Mouse (Mus musculus): ENCODE data around the gene Hs6st3.

DNA sequence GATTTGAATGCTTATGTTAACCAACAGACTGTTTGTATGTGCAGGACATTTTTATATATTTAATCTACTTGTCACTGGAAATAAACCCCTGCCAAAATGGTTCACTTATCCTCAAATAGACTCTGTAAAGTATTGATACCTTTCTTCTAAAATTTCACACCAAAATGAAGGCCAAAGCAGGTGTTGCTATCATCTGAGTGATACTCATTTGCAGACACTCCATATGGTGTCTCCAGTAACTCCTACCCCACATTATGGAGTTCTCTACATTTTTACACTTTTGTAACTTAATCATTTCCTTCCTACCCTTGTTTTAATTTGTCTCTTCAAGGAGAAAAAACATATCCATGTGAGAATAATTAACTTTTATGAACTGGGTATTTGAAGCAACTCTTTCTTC lies 314.2 kb downstream of the Hs6st3 start:
- TF ChIP-seq USF2 (conservative IDR thresholded peaks at IDR 0.05; ENCODE audit: low read depth, low read length): no peak
- no peak for TF ChIP-seq POLR2A (IDR thresholded peaks at IDR 0.05; ENCODE audit: low read depth, low read length)
- no peak for TF ChIP-seq HCFC1 (IDR thresholded peaks at IDR 0.05; ENCODE audit: low read depth, low read length)
- TF ChIP-seq USF1 (IDR thresholded peaks at IDR 0.05; ENCODE audit: low read depth, low read length): no peak
- TF ChIP-seq NRF1 (IDR thresholded peaks at IDR 0.05; ENCODE audit: low read depth, low read length): no peak
- TF ChIP-seq ZNF384 (IDR thresholded peaks at IDR 0.05; ENCODE audit: low read depth, low read length): no peak
- TF ChIP-seq CTCF (conservative IDR thresholded peaks at IDR 0.05 in 1 of 2, IDR thresholded peaks at IDR 0.05 in 1 of 2; ENCODE audit: low read depth in 2 of 2, low read length in 2 of 2): no peak
- TF ChIP-seq SMC3 (IDR thresholded peaks at IDR 0.05; ENCODE audit: low read depth, low read length): no peak
- TF ChIP-seq POLR2AphosphoS2 (IDR thresholded peaks at IDR 0.05; ENCODE audit: low read depth, low read length): no peak
- no peak for TF ChIP-seq JUND (conservative IDR thresholded peaks at IDR 0.05; ENCODE audit: low read depth, low read length)
- TF ChIP-seq NELFE (IDR thresholded peaks at IDR 0.05; ENCODE audit: low read depth, low read length): no peak
- no peak for TF ChIP-seq ZKSCAN1 (IDR thresholded peaks at IDR 0.05; ENCODE audit: borderline replicate concordance, low read depth, low read length)
- no peak for TF ChIP-seq TCF12 (IDR thresholded peaks at IDR 0.05; ENCODE audit: low read depth, low read length)
